Mouse (Mus musculus) liver, embryonic 15.5 days (tissue): ENCODE data around the gene Nol3. TPM values are rescaled to one million over a fixed set of nuclear protein-coding genes. Genes with fewer than 3 reads are reported as not detected.
A peak's percentile ranks its signal among the peaks of the same experiment; 100 is the strongest.
"Not testable (repeated sequence)": the region's sequence is repeated elsewhere in the genome, so short reads cannot be mapped to it uniquely, and the experiment has no call there.

ENCODE experiments used
- ATAC-seq: fragments of 200-750 bp; cut with Nextera tagmentation; 2 replicates; pipeline ENCODE4 v1.8.0; 2017; ENCODE audit warnings: moderate number of reproducible peaks, mild to moderate bottlenecking, moderate library complexity; ENCODE audit not compliant: insufficient read depth
- H3K27ac ChIP-seq: fragments of 300-500 bp; sonication (generic); replicated peaks from 2 replicates; pipeline ENCODE4 v1.5.1; 2015; ENCODE audit warnings: mild to moderate bottlenecking, inconsistent platforms
- H3K27me3 ChIP-seq: fragments of 300-500 bp; sonication (generic); 2 replicates; pipeline ENCODE4 v1.6.1; 2015; ENCODE audit warnings: mild to moderate bottlenecking, inconsistent platforms
- H3K36me3 ChIP-seq: fragments of 300-500 bp; sonication (generic); replicated peaks from 2 replicates; pipeline ENCODE4 v1.6.1; 2015; ENCODE audit warnings: moderate library complexity, mild to moderate bottlenecking, inconsistent platforms
- H3K4me1 ChIP-seq: fragments of 300-500 bp; sonication (generic); replicated peaks from 2 replicates; pipeline ENCODE4 v1.6.1; 2015; ENCODE audit warnings: inconsistent platforms
- H3K4me2 ChIP-seq: fragments of 300-500 bp; sonication (generic); 2 replicates; pipeline ENCODE4 v1.6.1; 2015; ENCODE audit warnings: moderate library complexity, mild to moderate bottlenecking, inconsistent platforms
- H3K4me3 ChIP-seq: fragments of 300-500 bp; sonication (generic); replicated peaks from 2 replicates; pipeline ENCODE4 v1.5.1; 2015; ENCODE audit warnings: mild to moderate bottlenecking, inconsistent platforms
- H3K9ac ChIP-seq: fragments of 300-500 bp; sonication (generic); 2 replicates; pipeline ENCODE4 v1.6.1; 2015; ENCODE audit warnings: moderate library complexity, mild to moderate bottlenecking, inconsistent platforms
- H3K9me3 ChIP-seq: fragments of 300-500 bp; sonication (generic); replicated peaks from 2 replicates; pipeline ENCODE4 v1.6.1; 2016; ENCODE audit warnings: inconsistent platforms
- WGBS: fragments of 180-500 bp; shearing (Covaris S2); methylation state at CpG from one replicate; pipeline ENCODE4 v1.1.7; 2015; ENCODE audit warnings: mixed read lengths; ENCODE audit not compliant: insufficient replicate concordance; 5-methylcytosine and 5-hydroxymethylcytosine counted together
- polyA plus RNA-seq: library from polyadenylated mRNA; unstranded; fragments of >200 nt; fragmentation: Nextera tagmentation; extraction: Ambion mirVana; gene quantifications from 2 replicates; pipeline ENCODE4 v1.2.1, GENCODE M21; 2015

The Nol3 gene
- polyA plus RNA-seq, result 0.22 and 0.30 TPM in 2 replicates

- WGBS, result 8% methylated on average over 10 of the region's 10 CpGs
- peaks cover 25% of the 10 kb centered on the region for H3K4me1 ChIP-seq
- H3K27me3 ChIP-seq, result peaks cover 99% of the 10 kb centered on the region
- no peaks in the 10 kb centered on the region for H3K36me3 ChIP-seq
- peak within 1 kb of the TSS; percentile 63 for H3K4me2 ChIP-seq
- no peak for ATAC-seq
- no peak within 1 kb of the TSS for H3K9ac ChIP-seq
- peak within 1 kb of the TSS; percentile 32 for H3K4me3 ChIP-seq
- H3K9me3 ChIP-seq, result no peaks in the 10 kb centered on the region
- no peak within 1 kb of the TSS for H3K27ac ChIP-seq
Observed at GRCm38 (mm10) chr8:105275840-105276239, at the start of gene Nol3. Gene Nol3 (plus strand): TSS chr8:105276140.

- no peak overlapping the region for H3K4me2 ChIP-seq
- peaks cover 33% of the 10 kb centered on the region for H3K36me3 ChIP-seq
- no peak for ATAC-seq
- no peak overlapping the region for H3K27ac ChIP-seq
- no peak overlapping the region for H3K9ac ChIP-seq
- H3K27me3 ChIP-seq, result no peaks in the 10 kb centered on the region
- H3K4me3 ChIP-seq, result no peak overlapping the region
- H3K9me3 ChIP-seq, result no peaks in the 10 kb centered on the region
- H3K4me1 ChIP-seq, result peaks cover 44% of the 10 kb centered on the region
- 64% methylated on average over 12 of the region's 12 CpGs for WGBS
Observed at GRCm38 (mm10) chr8:105231503-105232320, 44.2 kb upstream of the Nol3 start.

GRCm38 (mm10) chr8:105232321-105232693 is 43.6 kb upstream of the Nol3 start:
- H3K27ac ChIP-seq, H3K9me3 ChIP-seq, H3K4me2 ChIP-seq, H3K27me3 ChIP-seq, H3K4me3 ChIP-seq, H3K9ac ChIP-seq, ATAC-seq: not testable (repeated sequence)
- WGBS, result 70% methylated on average over 4 of the region's 4 CpGs
- peaks cover 35% of the 10 kb centered on the region for H3K36me3 ChIP-seq
- H3K4me1 ChIP-seq, result peaks cover 38% of the 10 kb centered on the region

- WGBS, result 44% methylated on average over 1 of the region's 1 CpGs
- H3K9me3 ChIP-seq, result no peaks in the 10 kb centered on the region
- H3K36me3 ChIP-seq, result peaks cover 30% of the 10 kb centered on the region
- peak; percentile 52 for ATAC-seq
- no peaks in the 10 kb centered on the region for H3K27me3 ChIP-seq
- no peak overlapping the region for H3K4me3 ChIP-seq
- H3K27ac ChIP-seq, result peak overlapping the region; percentile 53
- peaks cover 33% of the 10 kb centered on the region for H3K4me1 ChIP-seq
- peak overlapping the region; percentile 33 for H3K4me2 ChIP-seq
- no peak overlapping the region for H3K9ac ChIP-seq
Observed at GRCm38 (mm10) chr8:105233126-105233935, 42.6 kb upstream of the Nol3 start.

GRCm38 (mm10) chr8:105235206-105235605 is 40.7 kb upstream of the Nol3 start:
- Histone ChIP-seq H3K4me3 (no peak overlapping the region), H3K27me3 (no peaks in the 10 kb centered on the region), H3K4me1 (peaks cover 29% of the 10 kb centered on the region), H3K9me3 (no peaks in the 10 kb centered on the region), H3K4me2 (no peak overlapping the region), H3K36me3 (peaks cover 49% of the 10 kb centered on the region), H3K27ac (no peak overlapping the region), H3K9ac (no peak overlapping the region)
- WGBS, result 62% methylated on average over 1 of the region's 1 CpGs
- no peak for ATAC-seq

GRCm38 (mm10) chr8:105237442-105238142 is 38.3 kb upstream of the Nol3 start:
- 69% methylated on average over 14 of the region's 14 CpGs for WGBS
- H3K4me2 ChIP-seq, result no peak overlapping the region
- no peak overlapping the region for H3K4me3 ChIP-seq
- peaks cover 65% of the 10 kb centered on the region for H3K36me3 ChIP-seq
- H3K9me3 ChIP-seq, result no peaks in the 10 kb centered on the region
- peaks cover 17% of the 10 kb centered on the region for H3K4me1 ChIP-seq
- H3K9ac ChIP-seq, result no peak overlapping the region
- H3K27ac ChIP-seq, result no peak overlapping the region
- no peaks in the 10 kb centered on the region for H3K27me3 ChIP-seq
- no peak for ATAC-seq

GRCm38 (mm10) chr8:105241016-105241415 is 34.9 kb upstream of the Nol3 start:
- Histone ChIP-seq H3K27me3 (no peaks in the 10 kb centered on the region), H3K27ac (no peak overlapping the region), H3K4me2 (no peak overlapping the region), H3K9ac (no peak overlapping the region), H3K4me3 (no peak overlapping the region), H3K9me3 (no peaks in the 10 kb centered on the region), H3K4me1 (no peaks in the 10 kb centered on the region), H3K36me3 (peaks cover 74% of the 10 kb centered on the region)
- ATAC-seq, result no peak
- WGBS, result 91% methylated on average over 7 of the region's 7 CpGs

GRCm38 (mm10) chr8:105251954-105252353 is 24.0 kb upstream of the Nol3 start:
- H3K9ac ChIP-seq, result no peak overlapping the region
- no peak overlapping the region for H3K27ac ChIP-seq
- WGBS, result 79% methylated on average over 6 of the region's 6 CpGs
- peaks cover 68% of the 10 kb centered on the region for H3K36me3 ChIP-seq
- H3K4me3 ChIP-seq, result no peak overlapping the region
- no peaks in the 10 kb centered on the region for H3K9me3 ChIP-seq
- H3K4me1 ChIP-seq, result peaks cover 40% of the 10 kb centered on the region
- H3K4me2 ChIP-seq, result no peak overlapping the region
- peaks cover 20% of the 10 kb centered on the region; the same call in 1 of the 2 replicates for H3K27me3 ChIP-seq
- ATAC-seq, result no peak

- Histone ChIP-seq H3K36me3 (peaks cover 58% of the 10 kb centered on the region), H3K27ac (no peak overlapping the region), H3K27me3 (peaks cover 28% of the 10 kb centered on the region), H3K4me1 (peaks cover 40% of the 10 kb centered on the region), H3K9me3 (no peaks in the 10 kb centered on the region), H3K9ac (no peak overlapping the region), H3K4me3 (no peak overlapping the region), H3K4me2 (peak overlapping the region; percentile 100; the same call in 1 of the 2 replicates)
- WGBS, result 54% methylated on average over 10 of the region's 10 CpGs
- no peak for ATAC-seq
Observed at GRCm38 (mm10) chr8:105252680-105253537, 23.0 kb upstream of the Nol3 start.

- H3K27ac ChIP-seq, result peak overlapping the region; percentile 84; the same call in 1 of the 2 replicates
- H3K27me3 ChIP-seq, result peaks cover 36% of the 10 kb centered on the region
- peak overlapping the region; percentile 66; the same call in 1 of the 2 replicates for H3K9ac ChIP-seq
- H3K4me3 ChIP-seq, result peak overlapping the region; percentile 74
- ATAC-seq, result no peak
- H3K36me3 ChIP-seq, result peaks cover 50% of the 10 kb centered on the region
- peaks cover 43% of the 10 kb centered on the region for H3K4me1 ChIP-seq
- WGBS, result 53% methylated on average over 20 of the region's 20 CpGs
- peak overlapping the region; percentile 100 for H3K4me2 ChIP-seq
- H3K9me3 ChIP-seq, result no peaks in the 10 kb centered on the region
Observed at GRCm38 (mm10) chr8:105253766-105254151, 22.2 kb upstream of the Nol3 start.
